Mouse (Mus musculus): ENCODE measurements at regions not wholly inside any gene's neighbourhood (a gene's known extent, or its start where the extent isn't known, plus 50 kb on each side); places are given as distances from the start of the nearest gene placed in this dataset.

GRCm38 (mm10) chr16:50528677-50529510, 62.1 kb downstream of the Ccdc54 start:
- no peak for TF ChIP-seq CTCF (IDR thresholded peaks at IDR 0.05; ENCODE audit: low read depth)
- TF ChIP-seq EP300 (IDR thresholded peaks at IDR 0.05; ENCODE audit: low read depth) = no peak

All from liver, embryonic 14.5 days (tissue).